Mouse (Mus musculus): ENCODE measurements around the gene Gm19684. TPM values are rescaled to one million over a fixed set of nuclear protein-coding genes. Genes with fewer than 3 reads are reported as not detected.
"Not testable (repeated sequence)": the region's sequence is repeated elsewhere in the genome, so short reads cannot be mapped to it uniquely, and the experiment has no call there.

The Gm19684 gene
- polyA plus RNA-seq, 1 experiment from 2014 or later = not detected

DNA sequence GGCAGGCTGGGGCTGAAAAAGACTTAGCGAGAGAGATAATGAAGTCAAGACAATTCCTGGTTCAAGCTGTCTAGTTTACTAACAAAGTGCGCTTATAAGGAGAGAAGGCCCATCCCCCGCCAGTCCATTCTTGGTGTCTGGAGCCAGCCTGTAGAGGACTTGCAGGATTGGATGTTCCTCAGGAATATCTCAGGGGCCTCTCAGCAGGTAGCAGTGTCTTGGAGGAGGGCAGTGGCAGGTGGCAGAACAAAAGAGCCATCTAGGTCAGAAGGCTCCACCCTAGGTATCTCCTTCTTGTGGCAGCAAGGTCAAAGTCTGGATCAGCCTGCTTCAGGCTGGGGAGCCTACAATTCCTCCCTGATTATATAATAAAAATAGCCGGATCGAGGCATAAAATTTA is 27.0 kb downstream of the Gm19684 start:
- ATAC-seq; H3K9ac ChIP-seq (replicated peaks; ENCODE audit: low read depth, low read length); H3K27ac ChIP-seq (ENCODE audit: low read length); H3K4me1 ChIP-seq (replicated peaks; ENCODE audit: control insufficient read depth, insufficient read depth, low read length); H3K36me3 ChIP-seq (ENCODE audit: control insufficient read depth, insufficient read depth); H3K4me2 ChIP-seq (ENCODE audit: low read length); H3K9me3 ChIP-seq (ENCODE audit: control insufficient read depth, low read length); H3K4me3 ChIP-seq (replicated peaks; ENCODE audit: low read length): not testable (repeated sequence)
- WGBS = 64% methylated on average over 5 of the region's 5 CpGs
- peaks cover 32% of the 10 kb centered on the region for H3K27me3 ChIP-seq (replicated peaks; ENCODE audit: control insufficient read depth, insufficient read depth, low read length)

DNA sequence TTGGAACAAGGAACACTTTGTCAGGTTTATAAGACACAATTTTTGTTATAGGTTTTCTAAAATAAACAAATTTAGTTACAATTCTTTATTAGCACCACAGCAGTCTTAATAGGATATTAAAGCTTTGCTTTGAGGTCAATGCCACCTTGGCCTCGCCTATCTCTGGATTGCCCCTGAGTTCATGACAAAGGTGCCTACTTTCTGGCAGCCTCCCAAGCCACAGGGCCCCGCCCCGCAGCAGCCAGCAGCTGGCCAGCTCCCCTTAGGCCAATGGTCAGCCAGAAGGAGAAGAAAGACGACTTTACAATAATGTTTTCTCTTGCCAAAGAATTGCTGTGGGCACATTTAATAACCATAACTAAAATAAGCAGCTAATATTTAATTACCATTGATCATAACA is 29.7 kb downstream of the Gm19684 start:
- 36% methylated on average over 4 of the region's 4 CpGs for WGBS
- not testable (repeated sequence) for H3K9me3 ChIP-seq (ENCODE audit: control insufficient read depth, low read length); H3K4me1 ChIP-seq (replicated peaks; ENCODE audit: control insufficient read depth, insufficient read depth, low read length); ATAC-seq; H3K4me2 ChIP-seq (ENCODE audit: low read length); H3K9ac ChIP-seq (replicated peaks; ENCODE audit: low read depth, low read length); H3K36me3 ChIP-seq (ENCODE audit: control insufficient read depth, insufficient read depth); H3K27ac ChIP-seq (ENCODE audit: low read length); H3K4me3 ChIP-seq (replicated peaks; ENCODE audit: low read length)
- peaks cover 26% of the 10 kb centered on the region for H3K27me3 ChIP-seq (replicated peaks; ENCODE audit: control insufficient read depth, insufficient read depth, low read length)

DNA sequence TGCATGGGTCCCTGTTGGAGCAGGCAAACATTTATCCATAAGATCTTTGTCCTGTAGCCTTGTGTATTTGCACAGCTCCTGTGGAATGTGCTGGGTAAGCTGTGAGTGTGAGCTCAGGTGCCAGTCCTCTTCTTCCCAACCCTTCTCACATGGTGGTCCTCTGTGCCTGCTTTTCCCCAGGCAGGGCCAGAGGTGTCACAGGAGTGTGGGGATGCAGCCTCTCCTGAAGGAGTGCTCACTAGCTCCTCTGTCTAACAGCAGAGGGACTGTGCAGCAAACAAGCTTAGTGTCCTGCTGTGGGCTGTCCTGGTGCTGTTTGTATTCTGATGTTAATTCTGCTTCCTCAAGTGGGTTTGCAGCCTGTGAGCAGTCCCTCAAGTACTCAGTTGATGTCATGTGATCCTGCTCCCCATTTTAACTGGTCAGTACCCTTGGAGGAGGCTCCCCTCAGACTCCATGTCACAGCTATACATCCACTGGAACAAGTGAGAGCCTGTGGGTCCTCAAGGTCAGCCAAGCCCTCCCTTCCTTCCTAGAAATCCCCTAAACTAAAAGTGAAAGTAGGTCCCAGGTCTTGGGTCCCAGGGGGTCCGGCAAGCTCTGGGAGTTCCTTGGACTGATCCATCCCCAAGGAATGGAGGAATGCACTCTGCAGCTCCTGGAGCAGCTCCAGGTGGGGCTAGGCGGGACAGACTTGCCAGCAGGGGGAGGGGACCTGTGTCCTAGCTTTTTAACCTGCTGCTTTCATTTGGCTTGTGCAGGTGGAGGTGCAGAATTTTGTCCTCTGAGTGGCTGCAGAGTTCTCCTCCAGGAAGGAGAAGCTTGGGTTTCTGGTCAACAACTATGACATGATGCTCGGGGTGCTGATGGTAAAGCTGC is 33.0 kb downstream of the Gm19684 start:
- no peak overlapping the region for H3K4me2 ChIP-seq (ENCODE audit: low read length)
- ATAC-seq = no peak
- no peaks in the 10 kb centered on the region for H3K9me3 ChIP-seq (ENCODE audit: control insufficient read depth, low read length)
- H3K4me1 ChIP-seq (replicated peaks; ENCODE audit: control insufficient read depth, insufficient read depth, low read length) = peaks cover 4% of the 10 kb centered on the region; the same call in 1 of the 2 replicates
- H3K9ac ChIP-seq (replicated peaks; ENCODE audit: low read depth, low read length) = no peak overlapping the region
- peaks cover 31% of the 10 kb centered on the region for H3K27me3 ChIP-seq (replicated peaks; ENCODE audit: control insufficient read depth, insufficient read depth, low read length)
- H3K36me3 ChIP-seq (ENCODE audit: control insufficient read depth, insufficient read depth) = no peaks in the 10 kb centered on the region
- 19% methylated on average over 3 of the region's 3 CpGs for WGBS
- H3K4me3 ChIP-seq (replicated peaks; ENCODE audit: low read length) = no peak overlapping the region
- no peak overlapping the region for H3K27ac ChIP-seq (ENCODE audit: low read length)

DNA sequence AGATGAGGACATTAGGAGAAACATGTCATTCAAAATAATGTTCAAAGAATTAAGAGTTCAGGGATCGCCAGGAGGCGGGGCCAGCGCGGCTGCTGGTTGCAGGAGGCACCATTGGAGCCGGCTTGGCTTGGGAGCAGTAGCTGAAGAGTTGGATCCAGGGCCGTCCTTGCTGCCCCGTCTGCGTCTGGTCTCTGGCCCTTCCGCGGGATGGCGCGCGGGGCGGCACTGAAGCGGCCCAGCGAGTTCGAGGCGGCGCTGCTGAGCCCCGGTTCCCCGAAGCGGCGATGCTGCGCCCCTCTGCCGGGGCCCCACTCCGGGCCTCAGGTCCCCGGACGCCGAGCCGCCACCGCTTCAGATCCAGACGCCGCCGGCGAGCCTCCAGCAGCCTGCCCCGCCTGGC is 36.3 kb downstream of the Gm19684 start:
- under 1% methylated on average over 36 of the region's 36 CpGs for WGBS
- H3K9ac ChIP-seq (replicated peaks; ENCODE audit: low read depth, low read length); H3K27ac ChIP-seq (ENCODE audit: low read length); H3K9me3 ChIP-seq (ENCODE audit: control insufficient read depth, low read length); H3K4me1 ChIP-seq (replicated peaks; ENCODE audit: control insufficient read depth, insufficient read depth, low read length); ATAC-seq; H3K36me3 ChIP-seq (ENCODE audit: control insufficient read depth, insufficient read depth): not testable (repeated sequence)
- peak overlapping the region; percentile 22 for H3K4me3 ChIP-seq (replicated peaks; ENCODE audit: low read length)
- H3K27me3 ChIP-seq (replicated peaks; ENCODE audit: control insufficient read depth, insufficient read depth, low read length) = peaks cover 51% of the 10 kb centered on the region
- peak overlapping the region; percentile 44 for H3K4me2 ChIP-seq (ENCODE audit: low read length)

DNA sequence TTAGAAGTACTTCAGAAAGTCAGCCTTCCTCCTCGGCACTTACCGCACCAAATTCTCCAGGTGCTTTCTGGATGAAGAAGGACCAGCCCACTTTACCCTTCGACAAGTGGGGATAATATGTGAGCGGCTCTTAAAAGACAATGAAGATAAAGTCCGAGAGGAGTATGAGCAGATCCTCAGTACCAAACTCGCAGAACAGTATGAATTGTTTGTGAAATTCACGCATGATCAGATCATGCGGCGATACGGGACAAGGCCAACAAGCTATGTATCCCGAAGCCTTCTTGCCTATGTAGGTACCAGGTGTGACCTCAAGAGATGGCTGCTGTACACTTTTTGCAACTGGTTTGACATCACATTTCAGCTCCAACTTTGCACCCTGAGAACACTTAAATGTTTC is 36.8 kb downstream of the Gm19684 start:
- not testable (repeated sequence) for H3K27ac ChIP-seq (ENCODE audit: low read length); H3K4me1 ChIP-seq (replicated peaks; ENCODE audit: control insufficient read depth, insufficient read depth, low read length); H3K9me3 ChIP-seq (ENCODE audit: control insufficient read depth, low read length); ATAC-seq; H3K4me3 ChIP-seq (replicated peaks; ENCODE audit: low read length); H3K9ac ChIP-seq (replicated peaks; ENCODE audit: low read depth, low read length); H3K36me3 ChIP-seq (ENCODE audit: control insufficient read depth, insufficient read depth)
- Histone ChIP-seq H3K4me2 (ENCODE audit: low read length) (peak overlapping the region; percentile 44; the same call in 1 of the 2 replicates), H3K27me3 (replicated peaks; ENCODE audit: control insufficient read depth, insufficient read depth, low read length) (peaks cover 48% of the 10 kb centered on the region)
- WGBS = 5% methylated on average over 11 of the region's 11 CpGs

DNA sequence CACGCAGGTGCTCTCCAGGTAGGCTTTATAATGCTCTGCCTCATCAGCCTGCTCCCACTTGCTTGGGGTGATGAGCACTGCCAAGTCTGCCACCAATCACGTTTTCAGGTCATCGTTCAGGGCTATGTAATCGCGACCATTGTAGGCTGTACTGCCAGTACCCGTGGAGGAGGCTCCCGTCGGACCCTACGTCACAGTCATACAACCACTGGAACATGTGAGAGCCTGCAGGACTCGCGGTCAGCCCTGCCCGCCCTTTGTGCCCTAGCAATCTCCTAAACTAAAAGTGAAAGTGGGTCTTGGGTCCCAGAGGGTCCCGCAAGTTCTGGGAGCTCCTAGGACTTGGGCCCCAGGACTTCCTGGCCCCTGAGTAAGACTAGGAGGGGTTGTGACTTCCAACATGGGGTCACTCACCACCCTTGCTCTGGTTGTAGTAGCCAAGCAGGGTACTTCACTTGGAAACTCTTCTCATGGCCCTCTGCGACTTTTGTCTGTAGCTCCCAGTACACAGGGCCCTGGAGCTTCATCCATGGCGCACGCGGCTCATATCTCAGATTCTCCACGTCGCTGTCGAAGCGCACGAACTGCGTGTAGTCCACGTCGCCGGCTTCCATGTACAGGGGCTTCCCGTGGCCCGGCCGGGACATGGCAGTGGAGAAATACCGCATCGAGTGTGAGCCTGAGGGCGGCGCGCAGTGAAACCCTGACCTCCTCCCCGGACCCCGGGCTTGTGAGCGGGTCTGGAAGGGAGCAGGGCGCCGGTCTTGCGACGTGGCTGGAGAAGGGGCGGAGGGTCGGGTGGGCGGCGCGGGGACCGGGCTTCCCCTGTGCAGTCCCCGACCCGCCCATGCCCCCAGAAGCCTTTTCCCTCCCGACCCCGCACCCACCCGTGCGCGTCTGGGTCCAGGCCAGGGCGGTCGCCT is 39.9 kb downstream of the Gm19684 start:
- H3K27ac ChIP-seq (ENCODE audit: low read length) = no peak overlapping the region
- no peak overlapping the region for H3K9ac ChIP-seq (replicated peaks; ENCODE audit: low read depth, low read length)
- H3K36me3 ChIP-seq (ENCODE audit: control insufficient read depth, insufficient read depth) = no peaks in the 10 kb centered on the region
- H3K9me3 ChIP-seq (ENCODE audit: control insufficient read depth, low read length) = no peaks in the 10 kb centered on the region
- no peak for ATAC-seq
- no peak overlapping the region for H3K4me2 ChIP-seq (ENCODE audit: low read length)
- peaks cover 51% of the 10 kb centered on the region for H3K27me3 ChIP-seq (replicated peaks; ENCODE audit: control insufficient read depth, insufficient read depth, low read length)
- 1% methylated on average over 49 of the region's 56 CpGs for WGBS
- H3K4me1 ChIP-seq (replicated peaks; ENCODE audit: control insufficient read depth, insufficient read depth, low read length) = peaks cover 4% of the 10 kb centered on the region
- peak overlapping the region; percentile 5; the same call in 1 of the 2 replicates for H3K4me3 ChIP-seq (replicated peaks; ENCODE audit: low read length)

DNA sequence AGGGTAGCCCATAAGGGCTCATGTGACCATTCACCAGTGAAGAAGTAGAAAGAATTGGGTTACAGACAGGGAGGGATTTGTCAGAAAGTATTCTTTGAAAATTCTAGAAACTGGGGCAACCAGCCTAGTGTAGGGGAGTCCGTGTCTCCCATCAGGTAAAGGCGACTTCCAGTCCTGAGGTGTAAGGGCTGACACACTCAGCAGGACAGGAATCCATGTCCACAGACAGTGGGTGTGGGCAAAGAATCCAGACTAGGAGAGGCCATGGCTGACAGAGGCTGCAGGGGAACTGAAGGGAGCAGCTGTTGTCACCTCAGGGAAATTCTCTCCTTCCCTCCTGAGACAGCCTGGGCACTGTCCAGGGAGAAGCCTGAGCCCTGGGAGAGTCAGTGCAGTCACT is 45.4 kb downstream of the Gm19684 start:
- H3K9ac ChIP-seq (replicated peaks; ENCODE audit: low read depth, low read length); H3K9me3 ChIP-seq (ENCODE audit: control insufficient read depth, low read length); H3K4me3 ChIP-seq (replicated peaks; ENCODE audit: low read length); H3K36me3 ChIP-seq (ENCODE audit: control insufficient read depth, insufficient read depth); H3K27ac ChIP-seq (ENCODE audit: low read length); H3K4me2 ChIP-seq (ENCODE audit: low read length); ATAC-seq; H3K4me1 ChIP-seq (replicated peaks; ENCODE audit: control insufficient read depth, insufficient read depth, low read length): not testable (repeated sequence)
- peaks cover 49% of the 10 kb centered on the region for H3K27me3 ChIP-seq (replicated peaks; ENCODE audit: control insufficient read depth, insufficient read depth, low read length)
- WGBS = 14% methylated on average over 2 of the region's 2 CpGs

DNA sequence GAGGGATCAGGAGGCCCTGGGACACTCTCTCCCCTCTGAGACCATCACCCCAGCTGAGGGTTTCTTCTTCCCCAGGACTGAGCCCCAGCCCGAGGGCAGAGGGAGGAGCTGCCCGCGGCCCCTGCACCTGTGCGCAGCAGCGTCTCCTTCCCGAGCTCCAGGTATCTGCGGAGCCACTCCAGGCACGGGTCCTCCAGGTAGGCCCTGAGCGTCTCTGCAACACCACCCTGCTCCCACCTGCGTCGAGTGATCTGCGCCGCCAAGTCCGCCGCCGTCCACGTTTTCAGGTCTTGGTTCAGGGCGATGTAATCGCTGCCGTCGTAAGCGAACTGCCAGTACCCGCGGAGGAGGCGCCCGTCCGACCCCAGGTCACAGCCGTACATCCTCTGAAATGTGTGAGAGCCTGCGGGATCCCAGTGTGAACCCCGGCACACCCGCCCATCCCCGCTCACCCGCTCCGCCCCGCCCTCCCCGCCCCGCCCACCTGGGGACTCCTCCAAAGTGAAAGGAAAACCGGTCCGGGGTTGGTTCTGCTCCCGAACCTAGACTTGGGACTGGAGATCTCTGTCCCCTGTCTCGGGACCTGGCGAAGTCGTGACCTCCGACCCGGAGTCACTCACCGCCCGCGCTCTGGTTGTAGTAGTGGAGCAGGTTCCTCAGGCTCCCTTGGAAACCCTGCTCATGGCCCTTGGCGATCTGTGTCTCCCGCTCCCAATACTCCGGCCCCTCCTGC is 46.0 kb downstream of the Gm19684 start:
- Histone ChIP-seq H3K36me3 (ENCODE audit: control insufficient read depth, insufficient read depth) (no peaks in the 10 kb centered on the region), H3K9me3 (ENCODE audit: control insufficient read depth, low read length) (no peaks in the 10 kb centered on the region), H3K4me1 (replicated peaks; ENCODE audit: control insufficient read depth, insufficient read depth, low read length) (peaks cover 5% of the 10 kb centered on the region; the same call in 1 of the 2 replicates), H3K4me2 (ENCODE audit: low read length) (peak overlapping the region; percentile 34), H3K27me3 (replicated peaks; ENCODE audit: control insufficient read depth, insufficient read depth, low read length) (peaks cover 43% of the 10 kb centered on the region), H3K9ac (replicated peaks; ENCODE audit: low read depth, low read length) (no peak overlapping the region), H3K27ac (ENCODE audit: low read length) (no peak overlapping the region), H3K4me3 (replicated peaks; ENCODE audit: low read length) (peak overlapping the region; percentile 16)
- no peak for ATAC-seq
- 1% methylated on average over 46 of the region's 51 CpGs for WGBS

All from forebrain, embryonic 16.5 days (tissue).